Mouse (Mus musculus) liver (tissue): Measurements from ENCODE around the gene Slc44a2.

Source experiments
- DNase-seq: peaks from one replicate; pipeline ENCODE4 v3.0.0-alpha.2; 2020; ENCODE audit warnings: mixed read lengths

Slc44a2 gene

DNA sequence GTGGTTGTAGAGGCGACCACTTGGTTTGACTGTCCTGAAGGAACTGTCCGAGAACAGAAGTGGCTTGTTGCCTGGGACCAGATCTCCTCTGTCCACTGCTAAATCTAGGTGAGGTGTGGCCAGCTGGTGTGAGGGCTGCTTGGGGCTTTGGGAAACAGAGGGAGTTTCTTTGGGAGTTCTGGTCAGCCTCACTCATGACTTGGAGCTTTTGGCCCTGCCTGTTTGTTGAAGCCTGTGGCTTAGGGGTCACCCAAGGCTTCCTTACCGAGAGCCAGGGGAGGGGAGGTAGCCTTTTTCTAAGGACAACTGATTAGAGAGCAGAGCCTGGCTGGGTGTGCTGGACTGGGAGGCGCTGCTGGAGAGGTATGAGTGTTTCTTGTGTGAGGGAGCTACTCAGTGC lies 14.9 kb downstream of the Slc44a2 start:
- no peak for DNase-seq

DNA sequence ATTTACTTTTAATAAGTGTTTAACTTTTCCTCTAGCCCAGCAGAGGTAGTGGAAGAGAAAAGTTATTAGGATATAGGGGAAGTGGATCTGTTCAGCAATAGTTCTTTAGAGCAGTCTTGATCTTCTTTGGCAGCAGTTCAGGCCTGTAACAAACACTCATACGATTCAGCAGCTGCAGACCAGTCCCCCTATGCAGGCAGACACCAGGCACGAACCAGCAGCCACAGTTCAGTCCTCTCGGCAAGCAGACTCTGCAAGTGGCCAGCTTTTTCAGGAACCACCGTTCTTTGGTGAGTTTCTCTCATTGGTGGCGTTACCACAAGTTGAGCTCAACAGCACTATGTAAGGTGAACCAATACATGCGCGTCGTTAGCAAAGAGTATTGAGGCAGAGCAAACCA lies 16.0 kb downstream of the Slc44a2 start:
- DNase-seq, result no peak

DNA sequence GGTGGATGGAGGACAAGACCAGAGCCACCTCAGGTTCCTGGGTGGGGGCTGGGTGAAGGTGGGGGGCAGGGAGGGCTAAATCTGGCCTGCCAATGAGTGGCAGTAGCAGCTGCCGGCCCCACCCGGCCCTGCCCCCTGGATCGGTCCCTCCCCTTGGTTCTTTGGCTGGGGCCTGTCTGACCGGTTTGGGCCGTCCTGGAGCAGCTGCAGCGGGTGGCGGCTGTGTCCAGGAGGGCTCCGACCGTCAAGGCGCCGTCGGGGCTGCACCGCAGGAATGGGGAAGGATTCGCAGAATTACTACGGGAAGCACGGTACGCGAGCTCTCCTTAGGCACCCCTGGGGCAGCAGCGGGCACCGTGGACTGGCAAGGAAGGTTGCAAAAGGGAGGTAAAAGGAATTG lies 17.2 kb downstream of the Slc44a2 start:
- DNase-seq, result peak; percentile 36

DNA sequence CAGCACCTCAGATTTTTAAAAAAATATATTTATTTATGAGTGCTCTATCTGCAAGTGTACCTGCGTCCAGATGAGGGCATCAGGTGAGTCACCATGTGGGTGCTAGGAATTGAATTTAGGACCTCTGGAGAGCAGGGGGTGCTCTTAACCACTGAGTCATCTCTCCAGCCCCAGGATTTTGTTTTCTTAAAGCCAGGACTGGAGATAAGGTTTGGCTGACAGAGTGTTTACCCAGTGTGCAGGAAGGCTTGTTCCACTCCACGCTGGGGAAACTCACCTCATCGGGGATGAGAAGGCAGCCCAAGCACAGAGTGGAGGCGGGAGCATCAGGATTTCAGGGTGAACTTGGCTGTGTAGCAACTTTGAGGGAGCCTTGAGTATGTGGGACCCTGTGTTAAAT lies 19.9 kb downstream of the Slc44a2 start:
- DNase-seq, result no peak

DNA sequence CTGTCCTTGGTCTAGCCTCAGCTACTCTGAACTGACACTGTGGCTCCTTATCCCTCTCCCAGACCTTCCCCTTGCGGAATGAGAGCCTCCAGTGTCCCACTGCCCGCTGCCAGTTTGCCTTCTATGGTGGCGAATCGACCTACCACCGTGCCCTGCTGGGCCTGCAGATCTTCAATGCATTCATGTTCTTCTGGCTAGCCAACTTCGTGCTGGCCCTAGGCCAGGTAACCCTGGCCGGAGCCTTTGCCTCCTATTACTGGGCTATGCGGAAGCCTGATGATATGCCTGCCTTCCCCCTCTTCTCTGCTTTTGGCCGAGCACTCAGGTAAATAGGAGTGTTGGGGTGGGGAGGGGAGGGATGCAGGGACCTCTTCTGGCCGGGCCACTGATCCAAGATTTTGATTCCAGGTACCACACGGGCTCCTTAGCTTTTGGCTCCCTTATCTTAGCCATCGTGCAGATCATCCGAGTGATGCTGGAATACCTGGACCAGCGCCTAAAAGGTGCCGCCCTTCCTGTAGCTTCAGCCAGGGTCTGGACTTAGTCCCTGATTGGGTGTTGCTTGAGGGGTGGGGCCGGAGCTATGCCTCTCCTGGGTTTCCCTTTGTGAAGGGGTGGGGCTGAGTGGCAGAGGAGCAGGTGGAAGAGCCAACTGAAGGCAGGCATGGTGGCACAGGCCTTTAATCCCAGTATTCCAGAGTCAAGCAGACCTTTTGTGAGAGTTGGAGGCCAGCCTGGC lies 26.3 kb downstream of the Slc44a2 start:
- DNase-seq, result no peak

DNA sequence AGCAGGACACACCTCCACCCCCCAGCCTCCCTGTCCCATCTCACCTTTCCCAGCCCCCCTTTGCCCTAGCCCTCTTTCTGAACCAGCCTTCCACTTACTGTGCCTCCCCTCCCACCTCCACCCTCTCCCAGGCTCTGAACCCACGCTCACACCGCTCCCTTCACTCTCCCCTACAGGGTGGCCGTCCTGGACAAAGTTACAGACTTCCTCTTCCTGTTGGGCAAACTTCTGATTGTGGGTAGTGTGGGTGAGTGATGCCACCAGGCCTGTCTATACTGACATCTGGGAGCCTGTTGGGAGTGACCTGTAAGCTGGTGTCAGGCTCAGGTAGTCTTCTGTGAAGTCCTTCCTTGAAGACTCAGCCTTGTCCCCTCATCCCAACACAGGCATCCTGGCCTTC lies 27.7 kb downstream of the Slc44a2 start:
- no peak for DNase-seq

DNA sequence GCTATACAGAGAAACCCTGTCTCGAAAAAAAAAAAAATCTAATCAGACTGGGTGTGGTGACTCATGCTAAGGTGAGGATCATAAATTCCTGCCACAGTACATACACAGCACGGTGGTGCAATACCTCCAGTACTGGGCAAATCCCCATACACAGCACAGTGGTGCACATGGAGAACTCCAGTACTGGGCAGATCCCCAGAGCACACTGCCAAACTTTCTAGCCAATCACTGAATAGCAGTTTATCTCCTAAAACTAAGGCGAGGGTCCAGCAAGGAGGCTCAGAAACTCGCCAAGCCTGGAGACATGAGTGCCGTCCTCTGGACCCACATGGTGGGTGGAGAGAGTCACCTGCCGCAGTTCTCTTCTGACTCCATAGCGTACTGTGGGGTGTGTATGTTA lies 30.7 kb downstream of the Slc44a2 start:
- no peak for DNase-seq

DNA sequence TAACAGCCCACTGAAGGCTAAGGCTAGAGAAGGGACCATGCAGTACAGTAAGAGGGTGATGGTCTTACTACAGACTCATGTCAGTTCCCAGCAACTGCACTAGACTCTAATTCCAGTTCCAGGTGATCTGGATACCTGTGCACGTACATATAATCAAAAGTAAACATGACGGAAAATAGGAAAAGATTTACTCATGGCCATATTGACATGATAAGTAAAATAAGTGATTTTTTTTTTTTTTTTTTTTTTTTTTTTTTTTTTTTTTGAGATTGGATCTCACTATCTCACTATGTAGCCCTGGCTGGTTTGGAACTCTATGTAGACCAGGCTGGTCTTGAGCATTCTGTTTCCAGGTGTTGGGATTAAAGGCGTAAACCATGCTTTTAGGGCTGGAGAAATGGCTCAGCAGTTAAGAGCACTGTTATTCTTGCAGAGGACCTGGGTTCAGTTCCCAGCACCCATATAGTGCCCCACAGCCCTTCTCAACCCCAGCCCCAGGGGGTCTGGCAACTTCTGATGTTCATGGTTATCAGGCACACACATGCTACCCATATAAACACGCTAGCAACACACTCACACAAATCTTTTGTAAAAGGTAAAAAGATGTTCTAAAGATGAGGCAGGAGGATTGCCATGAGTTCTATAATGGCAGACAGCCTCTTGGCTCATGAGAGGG lies 31.3 kb downstream of the Slc44a2 start:
- no peak for DNase-seq

DNA sequence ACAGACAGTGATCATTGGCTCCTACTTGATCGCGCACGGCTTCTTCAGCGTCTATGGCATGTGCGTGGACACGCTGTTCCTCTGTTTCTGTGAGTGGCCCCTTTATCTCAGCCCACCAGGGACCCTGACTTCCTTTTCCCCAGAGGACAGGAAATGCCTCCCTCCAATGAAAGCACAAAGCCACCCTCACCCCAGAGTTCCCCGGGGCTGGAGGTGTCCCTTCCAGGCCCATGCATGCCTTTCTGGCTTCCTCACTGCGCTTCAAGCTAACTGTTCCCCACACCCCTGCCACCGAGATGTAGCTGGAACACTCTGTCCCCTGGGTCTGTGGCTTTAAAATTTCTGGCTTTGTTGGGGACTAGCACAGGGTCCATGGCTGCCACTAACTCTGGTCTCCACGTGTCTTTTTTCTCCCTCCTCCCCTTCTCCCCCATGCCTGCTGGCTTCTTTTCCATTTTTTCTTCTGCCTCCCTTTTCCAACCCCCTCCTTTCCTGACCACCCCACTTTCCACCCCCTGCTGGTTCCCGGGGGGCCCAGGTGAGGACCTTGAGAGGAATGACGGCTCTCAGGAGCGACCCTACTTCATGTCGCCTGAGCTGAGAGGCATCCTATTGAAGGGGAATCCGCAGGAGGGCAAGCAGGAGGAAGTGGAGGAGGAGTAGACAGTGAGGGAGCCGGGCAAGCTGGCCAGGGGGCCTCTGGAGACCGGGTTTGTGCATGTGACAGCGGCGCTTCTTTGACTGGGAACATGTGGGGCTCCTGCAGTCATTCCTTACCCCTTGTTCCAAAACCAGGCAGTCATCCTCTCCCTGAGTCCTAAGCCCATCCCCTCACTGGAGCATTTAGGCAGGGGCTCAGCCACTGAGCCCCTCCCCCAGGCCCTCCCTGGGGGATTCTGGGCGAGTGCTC lies 32.2 kb downstream of the Slc44a2 start:
- peak; percentile 48 for DNase-seq

DNA sequence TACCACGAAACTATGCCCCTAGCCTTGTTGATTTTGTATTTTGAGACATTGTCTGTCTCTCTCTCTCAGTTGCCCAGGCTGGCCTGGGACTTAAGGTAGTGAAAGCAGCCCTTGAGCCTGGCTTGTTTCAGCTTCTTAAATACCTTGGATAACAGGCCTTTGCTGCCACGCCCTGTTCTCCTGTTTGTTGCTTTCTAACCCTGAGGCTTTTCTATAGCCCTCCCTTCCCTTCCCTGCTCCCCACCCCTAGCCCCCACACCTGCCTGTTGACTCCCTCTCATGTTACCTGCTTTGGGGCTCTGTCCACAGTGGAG lies 32.8 kb downstream of the Slc44a2 start:
- no peak for DNase-seq

DNA sequence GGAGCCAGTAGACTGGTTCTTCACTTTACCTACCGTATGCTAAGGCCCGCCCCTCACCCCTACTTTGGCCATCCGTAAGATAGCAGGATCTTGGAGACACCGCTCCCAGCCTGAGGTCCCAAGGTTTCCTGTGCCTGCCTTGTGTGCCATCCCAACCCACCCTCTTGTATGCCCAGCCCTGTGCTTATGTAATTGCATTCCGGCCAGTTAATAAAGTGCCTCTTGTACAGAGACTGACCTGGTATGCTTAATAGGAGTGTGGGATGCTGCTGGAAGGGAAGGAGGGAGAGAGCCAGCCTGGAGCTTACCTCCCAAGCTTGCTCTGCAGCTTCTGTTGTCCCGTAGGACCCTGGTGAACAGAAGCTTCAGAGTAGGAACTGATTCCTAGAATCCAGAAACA lies 34.3 kb downstream of the Slc44a2 start:
- no peak for DNase-seq

DNA sequence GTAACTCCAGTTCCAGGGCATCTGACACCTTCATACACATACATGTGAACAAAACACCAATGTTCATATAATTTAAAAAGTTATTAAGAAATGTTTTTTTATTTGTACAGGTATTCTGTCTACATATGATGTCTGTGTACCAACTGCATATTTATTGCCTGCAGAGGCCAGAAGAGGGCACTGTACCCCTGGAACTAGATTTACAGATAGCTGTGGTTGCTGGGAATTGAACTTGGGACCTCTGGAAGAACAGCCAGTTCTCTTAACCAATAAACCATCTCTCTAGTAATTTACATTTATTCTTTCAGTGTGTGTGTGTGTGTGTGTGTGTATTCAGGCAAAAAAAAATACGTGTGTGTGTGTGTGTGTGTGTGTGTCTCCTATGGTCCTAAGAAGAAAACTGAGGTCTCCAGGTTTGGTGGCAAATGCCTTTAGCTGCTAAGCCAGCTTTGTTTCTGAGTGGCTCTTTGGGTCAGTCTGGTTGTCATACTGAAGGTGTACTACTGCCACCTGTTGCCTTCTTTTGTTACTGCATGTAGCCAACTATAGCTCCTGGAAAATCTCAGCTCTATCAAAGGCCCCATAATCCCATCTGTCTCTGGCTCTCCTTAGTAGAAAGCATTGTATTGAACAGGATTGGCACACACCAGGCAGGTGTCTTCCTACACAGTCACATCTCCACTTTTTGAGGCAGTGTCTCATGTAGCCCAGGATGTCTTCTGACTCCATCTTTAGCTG lies 36.7 kb downstream of the Slc44a2 start:
- peak; percentile 66 for DNase-seq

DNA sequence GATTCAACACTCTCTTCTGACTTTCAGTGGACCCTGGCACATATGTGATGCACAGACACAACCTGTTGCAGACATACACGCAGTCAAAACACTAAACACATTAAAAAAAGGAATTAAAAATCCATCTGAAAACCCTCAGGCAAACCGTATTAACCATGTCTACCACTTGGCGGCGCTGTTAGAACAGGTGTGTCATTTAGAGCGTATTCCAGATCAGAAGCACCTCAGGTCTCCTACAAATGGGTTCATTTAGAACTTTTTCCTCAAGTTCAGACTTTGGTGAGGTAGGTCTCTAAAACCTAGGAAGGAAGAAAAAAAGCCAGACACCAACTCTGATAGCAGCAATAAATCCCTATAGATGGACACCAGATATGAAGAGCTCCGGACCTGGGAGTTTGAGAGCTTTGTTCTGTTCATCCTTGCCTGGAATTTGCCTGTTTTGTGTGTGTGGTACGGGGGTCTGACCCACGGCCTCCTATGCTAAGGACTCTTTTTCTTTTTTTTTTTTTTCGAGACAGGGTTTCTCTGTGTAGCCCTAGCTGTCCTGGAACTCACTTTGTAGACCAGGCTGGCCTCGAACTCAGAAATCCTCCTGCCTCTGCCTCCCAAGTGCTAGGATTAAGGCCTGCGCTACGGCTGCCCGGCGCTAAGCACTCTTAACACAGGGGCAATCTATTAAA lies 46.2 kb downstream of the Slc44a2 start:
- peak; percentile 81 for DNase-seq

DNA sequence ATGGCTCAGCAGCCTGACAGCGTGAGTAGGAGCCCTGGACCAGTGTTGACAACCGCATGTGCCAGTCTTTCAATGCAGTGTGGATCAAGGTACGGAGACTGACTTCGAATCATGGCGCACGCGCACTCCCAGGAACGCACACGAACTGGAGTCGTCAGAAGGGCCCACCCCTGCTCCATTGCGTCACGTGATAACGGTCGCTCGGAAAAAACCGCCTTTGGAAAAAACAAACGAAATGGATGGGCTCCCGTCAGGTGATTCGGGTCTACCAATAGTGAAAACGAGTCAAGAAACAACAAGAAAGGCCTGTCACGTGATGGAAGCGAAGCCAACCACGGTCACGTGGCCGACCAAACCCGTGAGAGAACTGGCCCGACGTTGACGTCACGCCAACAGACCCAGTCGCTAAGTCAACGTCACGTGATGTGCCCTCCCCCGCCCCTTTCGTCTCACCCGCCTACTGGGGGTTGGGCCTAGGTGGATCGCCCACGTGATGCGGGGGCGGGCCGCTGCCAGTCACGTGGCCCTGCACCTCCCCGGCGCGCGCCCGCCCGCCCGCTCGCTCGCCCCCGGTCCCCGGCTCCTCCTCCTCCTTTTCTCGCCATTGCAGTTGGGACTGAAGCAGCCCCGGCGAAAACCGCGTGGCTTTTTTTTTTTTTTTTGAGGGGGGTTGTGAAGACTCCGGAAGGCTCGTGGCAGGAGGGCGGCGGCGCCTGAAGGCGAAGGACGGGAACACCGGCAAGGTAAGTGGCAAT lies 47.0 kb downstream of the Slc44a2 start, which contains the start of gene Ilf3:
Gene Ilf3, plus strand, starts transcription at position 515 of the 755 bp plus-strand sequence.
- DNase-seq, result peak; percentile 100

DNA sequence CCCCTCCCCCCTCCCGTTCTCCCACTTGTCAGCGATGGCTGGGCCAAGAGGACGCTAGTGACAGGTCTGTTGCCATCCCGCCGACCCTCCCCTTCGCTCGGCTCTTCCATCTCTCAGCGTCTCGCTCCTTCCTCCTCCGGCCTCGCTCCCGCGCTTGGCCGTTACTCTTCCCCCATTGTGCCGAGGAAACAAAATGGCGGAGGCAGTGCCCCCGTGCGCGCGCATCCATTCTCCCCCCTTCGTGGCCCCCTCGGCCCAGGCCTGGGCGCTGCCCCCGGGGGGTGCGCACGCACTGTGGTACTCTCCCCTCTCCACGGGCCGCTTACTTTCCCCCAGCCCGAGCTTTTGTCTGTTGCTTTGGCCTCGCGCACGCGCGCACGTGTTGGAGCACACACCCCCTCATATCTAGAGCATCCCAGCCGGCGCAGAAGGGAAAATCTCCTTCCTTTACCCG lies 47.7 kb downstream of the Slc44a2 start:
- peak; percentile 73 for DNase-seq

DNA sequence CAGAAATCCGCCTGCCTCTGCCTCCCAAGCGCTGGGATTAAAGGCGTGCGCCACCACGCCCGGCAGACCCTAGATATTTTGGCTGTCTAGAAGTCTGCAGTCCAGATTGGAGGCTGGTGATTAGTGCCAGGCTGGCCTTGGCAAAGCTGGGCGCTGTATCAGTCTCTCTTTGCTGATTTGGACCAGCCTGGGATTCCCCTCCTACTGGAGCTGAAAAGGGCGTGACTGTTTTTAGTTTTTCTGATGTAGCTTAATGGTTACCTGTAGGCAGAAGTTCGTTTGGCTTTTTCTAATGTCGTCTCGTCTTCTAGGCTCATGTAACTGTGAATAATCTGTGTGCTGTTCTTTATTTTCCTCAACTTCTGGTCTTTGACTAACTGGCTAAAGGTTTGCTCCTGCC lies 48.6 kb downstream of the Slc44a2 start:
- no peak for DNase-seq

DNA sequence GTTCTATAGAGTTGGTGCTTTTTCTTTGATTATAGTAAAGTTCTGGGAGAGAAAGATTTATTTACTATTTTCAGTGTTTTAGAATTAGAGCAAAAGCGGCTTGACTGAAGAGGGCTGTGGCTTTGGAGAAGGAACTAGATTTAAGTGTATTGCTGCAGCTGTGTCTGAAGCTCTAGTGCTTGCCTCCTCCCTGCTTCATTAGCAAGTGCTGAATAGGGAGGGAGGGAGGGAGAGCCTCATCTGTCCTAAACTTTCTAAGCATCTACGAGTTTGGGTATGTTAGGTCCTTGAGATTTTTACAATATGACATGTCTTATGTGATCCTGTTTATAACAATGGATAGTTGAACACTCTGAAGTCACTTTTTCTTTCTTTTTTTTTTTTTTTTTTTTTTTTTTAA lies 50.4 kb downstream of the Slc44a2 start:
- DNase-seq, result no peak

DNA sequence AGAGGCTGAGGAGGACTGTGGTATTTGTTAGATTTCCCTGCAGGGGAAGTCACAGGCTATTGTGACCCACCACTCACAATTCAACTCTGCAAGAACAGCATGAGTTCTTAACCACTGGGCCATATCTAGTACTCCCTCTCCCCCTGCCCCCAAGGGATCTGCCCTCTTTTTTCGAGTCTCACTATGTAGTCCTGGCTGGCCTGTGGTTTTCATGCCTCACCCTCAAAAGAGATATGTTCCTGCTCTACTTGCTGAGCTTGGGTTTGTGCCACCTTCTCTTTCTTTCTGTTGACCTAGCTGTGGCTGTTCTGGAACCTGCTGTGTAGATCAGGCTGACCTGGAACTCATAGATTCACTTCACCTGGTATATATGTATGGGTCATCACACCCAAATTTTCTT lies 52.0 kb downstream of the Slc44a2 start:
- DNase-seq, result no peak

DNA sequence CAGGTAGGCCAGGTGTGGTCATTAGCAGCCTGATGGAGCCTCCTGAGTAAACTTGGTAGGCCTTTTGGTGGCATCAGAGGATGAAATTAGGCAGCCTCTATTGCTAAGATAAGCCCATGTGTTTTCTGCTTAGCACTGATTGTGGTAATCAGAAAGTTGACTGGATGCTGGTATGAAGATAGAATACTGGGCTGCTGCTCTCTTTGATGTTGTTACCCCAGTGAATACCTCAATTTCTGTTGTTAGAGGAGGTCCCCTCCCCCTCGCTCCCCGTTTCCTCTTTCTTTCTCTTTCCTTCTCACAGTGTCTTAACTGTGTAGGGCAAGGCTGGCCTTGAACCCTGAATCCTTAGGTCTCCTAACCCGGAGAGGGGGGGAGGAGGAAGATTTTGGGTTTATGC lies 58.7 kb downstream of the Slc44a2 start:
- DNase-seq, result no peak

DNA sequence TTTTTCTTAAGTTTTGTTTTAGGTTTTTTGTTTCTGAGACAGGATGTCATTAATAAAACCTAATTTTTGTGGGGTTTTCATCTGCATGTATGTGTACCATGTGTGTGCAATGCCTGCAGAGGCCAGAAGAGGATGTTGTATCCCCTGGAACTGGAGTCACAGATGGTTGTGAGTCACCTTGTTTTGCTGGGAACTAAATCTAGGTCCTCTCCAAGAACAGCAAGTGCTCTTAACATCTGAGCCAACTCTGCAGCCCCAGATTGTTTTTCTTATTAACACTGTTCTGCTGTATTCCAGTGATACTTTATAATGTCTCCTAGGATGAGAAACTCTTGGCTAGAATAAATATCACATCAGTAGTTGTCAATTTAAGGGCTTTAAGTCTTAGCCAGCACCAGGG lies 60.4 kb downstream of the Slc44a2 start:
- no peak for DNase-seq

DNA sequence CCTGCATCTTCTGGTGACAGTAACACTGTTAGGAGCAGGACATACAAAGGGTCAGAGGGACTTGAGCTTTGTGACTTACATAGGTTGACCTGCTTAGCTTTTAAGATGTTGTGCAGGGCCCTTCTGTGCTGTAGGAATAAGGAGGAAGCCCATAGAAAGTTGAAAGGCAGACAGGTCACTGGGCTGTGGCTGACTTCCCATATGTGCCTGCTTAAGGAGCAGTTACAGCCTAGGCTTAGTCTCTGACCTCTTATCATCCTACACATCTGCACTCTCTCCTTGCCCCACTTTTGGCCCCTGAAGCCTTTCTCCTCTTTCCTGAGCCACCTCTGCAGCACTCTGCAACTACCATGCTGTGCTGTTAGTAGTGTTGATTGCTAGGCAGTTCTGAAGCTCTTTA lies 63.5 kb downstream of the Slc44a2 start:
- DNase-seq, result no peak
